Mouse (Mus musculus) G1E (cell line): ENCODE measurements around the gene Camk1. TPM values are rescaled to one million over a fixed set of nuclear protein-coding genes. Genes with fewer than 3 reads are reported as not detected.
A peak's percentile ranks its signal among the peaks of the same experiment; 100 is the strongest.

ENCODE experiments used
- ATAC-seq: 2 replicates; pipeline ENCODE4 v1.8.0; 2016; ENCODE audit warnings: mild to moderate bottlenecking; ENCODE audit not compliant: insufficient number of reproducible peaks, poor library complexity, low FRiP score, severe bottlenecking; ENCODE audit errors: extremely low read depth
- DNase-seq: peaks from one replicate; pipeline ENCODE4 v3.0.0; 2012; ENCODE audit warnings: low spot score
- H3K27me3 ChIP-seq: 2 replicates; pipeline ENCODE4 v1.6.1; 2012; ENCODE audit warnings: mild to moderate bottlenecking, low read length, inconsistent platforms; ENCODE audit not compliant: insufficient read depth
- H3K36me3 ChIP-seq: replicated peaks from 2 replicates; pipeline ENCODE3; 2012; ENCODE audit warnings: mild to moderate bottlenecking, inconsistent platforms
- H3K4me1 ChIP-seq: 2 replicates; pipeline ENCODE4 v1.6.1; 2012; ENCODE audit warnings: low read depth, low read length, inconsistent platforms, mixed read lengths; ENCODE audit not compliant: insufficient read depth
- H3K4me3 ChIP-seq: 2 replicates; pipeline ENCODE4 v1.5.1; 2012; ENCODE audit warnings: low read depth, mild to moderate bottlenecking, inconsistent platforms, low read length, moderate library complexity, mixed read lengths
- H3K9me3 ChIP-seq: replicated peaks from 2 replicates; pipeline ENCODE4 v1.6.1; 2012; ENCODE audit warnings: inconsistent platforms
- CTCF ChIP-seq: IDR thresholded peaks from 2 replicates; pipeline ENCODE4 v1.5.1; 2012; ENCODE audit warnings: low read depth, low read length, inconsistent platforms, mixed read lengths
- GATA1 ChIP-seq: IDR thresholded peaks from 2 replicates; pipeline ENCODE4 v1.6.1; 2012; ENCODE audit warnings: borderline replicate concordance, low read length, inconsistent platforms, mixed read lengths
- GATA2 ChIP-seq: IDR thresholded peaks from 2 replicates; pipeline ENCODE4 v1.6.1; 2012; ENCODE audit warnings: low read depth, low read length, inconsistent platforms, borderline replicate concordance
- POLR2AphosphoS5 ChIP-seq: IDR thresholded peaks from 2 replicates; pipeline ENCODE4 v1.6.1; 2012; ENCODE audit warnings: low read depth, low read length, inconsistent platforms; ENCODE audit not compliant: insufficient replicate concordance
- TAL1 ChIP-seq: conservative IDR thresholded peaks from 2 replicates; pipeline ENCODE4 v1.6.1; 2012; ENCODE audit warnings: low read depth, low read length, inconsistent platforms, mixed read lengths
- polyA plus RNA-seq: library from polyadenylated mRNA; stranded (reverse); fragments of >175 nt; gene quantifications from 2 replicates; pipeline ENCODE4 v1.2.3, GENCODE M21; 2012
- total RNA-seq, 2 experiments: library from RNA; stranded (forward) in 1 of 2; stranded (reverse) in 1 of 2; fragments of 200-1000 nt in 1 of 2; fragments of >200 nt in 1 of 2; fragmentation: Nextera tagmentation in 1 of 2; gene quantifications; 2 replicates each; pipeline ENCODE4 v1.2.3; 2014 to 2017

Gene Camk1
- total and polyA plus RNA-seq, 3 experiments: 0.07 to 0.98 (median 0.82) TPM

- ATAC-seq: peak; percentile 94
- TF ChIP-seq POLR2AphosphoS5: 0 out of 2 replicates have a peak, but pooled peaks have one; percentile 68
- no peak for TF ChIP-seq TAL1
- peaks cover 74% of the 10 kb centered on the region for H3K36me3 ChIP-seq
- peaks cover 36% of the 10 kb centered on the region for H3K4me1 ChIP-seq
- peak; percentile 99 for DNase-seq
- no peaks in the 10 kb centered on the region for H3K9me3 ChIP-seq
- no peaks in the 10 kb centered on the region for H3K27me3 ChIP-seq
- H3K4me3 ChIP-seq: peak within 1 kb of the TSS; percentile 73
Measured at GRCm38 (mm10) chr6:113326533-113327315, 17.1 kb downstream of the Camk1 start, which contains the start of gene Ogg1. Ogg1 (plus strand) TSS chr6:113326972.

GRCm38 (mm10) chr6:113315972-113316371 lies 27.8 kb downstream of the Camk1 start:
- no peaks in the 10 kb centered on the region for H3K9me3 ChIP-seq
- DNase-seq: no peak
- peaks cover 19% of the 10 kb centered on the region for H3K4me1 ChIP-seq
- no peak for ATAC-seq
- H3K36me3 ChIP-seq: peaks cover 98% of the 10 kb centered on the region
- H3K27me3 ChIP-seq: no peaks in the 10 kb centered on the region
- no peak overlapping the region for H3K4me3 ChIP-seq
- TF ChIP-seq CTCF (no peak), POLR2AphosphoS5 (no peak), GATA1 (no peak), GATA2 (no peak), TAL1 (no peak)

- peaks cover 4% of the 10 kb centered on the region; the same call in 1 of the 2 replicates for H3K27me3 ChIP-seq
- peaks cover 47% of the 10 kb centered on the region for H3K4me1 ChIP-seq
- peak overlapping the region; percentile 84 for H3K4me3 ChIP-seq
- no peaks in the 10 kb centered on the region for H3K9me3 ChIP-seq
- no peak for ATAC-seq
- peaks cover 43% of the 10 kb centered on the region for H3K36me3 ChIP-seq
- peak; percentile 27 for DNase-seq
- TF ChIP-seq GATA2: no peak
- TF ChIP-seq POLR2AphosphoS5: no peak
- no peak for TF ChIP-seq GATA1
- TF ChIP-seq TAL1: no peak
- TF ChIP-seq CTCF: no peak
Measured at GRCm38 (mm10) chr6:113308141-113308540, 35.6 kb downstream of the Camk1 start.

GRCm38 (mm10) chr6:113307481-113308121 lies 36.2 kb downstream of the Camk1 start:
- DNase-seq: peak; percentile 58
- Histone ChIP-seq H3K36me3 (peaks cover 38% of the 10 kb centered on the region), H3K4me3 (peak overlapping the region; percentile 84), H3K4me1 (peaks cover 48% of the 10 kb centered on the region), H3K27me3 (peaks cover 4% of the 10 kb centered on the region; the same call in 1 of the 2 replicates), H3K9me3 (no peaks in the 10 kb centered on the region)
- no peak for ATAC-seq
- TF ChIP-seq GATA1: no peak
- TF ChIP-seq GATA2: no peak
- TF ChIP-seq TAL1: no peak
- no peak for TF ChIP-seq POLR2AphosphoS5
- no peak for TF ChIP-seq CTCF

- Histone ChIP-seq H3K9me3 (no peaks in the 10 kb centered on the region), H3K27me3 (peaks cover 4% of the 10 kb centered on the region; the same call in 1 of the 2 replicates), H3K36me3 (peaks cover 32% of the 10 kb centered on the region), H3K4me1 (peaks cover 52% of the 10 kb centered on the region), H3K4me3 (peak within 1 kb of the TSS; percentile 84)
- no peak for ATAC-seq
- TF ChIP-seq GATA2 (no peak), TAL1 (no peak), POLR2AphosphoS5 (no peak), CTCF (no peak), GATA1 (no peak)
- peak; percentile 50 for DNase-seq
Measured at GRCm38 (mm10) chr6:113306986-113307349, 36.8 kb downstream of the Camk1 start, which contains the start of gene Brpf1. Brpf1 (plus strand) TSS chr6:113307137.

GRCm38 (mm10) chr6:113306322-113306985 lies 37.3 kb downstream of the Camk1 start:
- Histone ChIP-seq H3K4me1 (peaks cover 57% of the 10 kb centered on the region), H3K9me3 (no peaks in the 10 kb centered on the region), H3K4me3 (peak overlapping the region; percentile 84), H3K27me3 (peaks cover 4% of the 10 kb centered on the region; the same call in 1 of the 2 replicates), H3K36me3 (peaks cover 26% of the 10 kb centered on the region)
- peak; percentile 97 for DNase-seq
- peak; percentile 86 for ATAC-seq
- no peak for TF ChIP-seq GATA1
